Mouse (Mus musculus): Measurements from ENCODE around the gene Adam11. TPM values are rescaled to one million over a fixed set of nuclear protein-coding genes. Genes with fewer than 3 reads are reported as not detected.

Gene Adam11
- total RNA-seq, 2 experiments from 2014 or later: 166 to 185 TPM

DNA sequence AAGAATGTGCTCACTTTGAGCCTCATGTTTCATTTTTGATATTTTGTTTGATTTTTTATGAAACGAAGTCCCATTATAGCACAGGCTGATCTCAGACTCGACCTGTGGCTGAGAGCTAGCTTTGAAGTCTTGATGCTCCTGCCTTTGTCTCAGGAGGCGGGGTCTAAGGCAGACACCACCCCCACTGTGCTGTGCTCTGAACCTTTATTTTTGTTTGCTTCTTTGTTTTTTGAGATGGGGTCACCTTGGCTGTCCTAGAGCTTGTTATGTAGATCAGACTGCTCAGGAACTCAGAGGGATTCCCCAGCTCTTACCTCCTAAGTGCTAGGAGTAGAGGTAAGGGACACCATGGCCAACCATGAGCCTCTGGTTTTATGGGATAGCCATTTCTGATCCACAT lies 59.2 kb downstream of the Adam11 start:
- DNase-seq (ENCODE audit: low spot score in 2 of 2): no peak

DNA sequence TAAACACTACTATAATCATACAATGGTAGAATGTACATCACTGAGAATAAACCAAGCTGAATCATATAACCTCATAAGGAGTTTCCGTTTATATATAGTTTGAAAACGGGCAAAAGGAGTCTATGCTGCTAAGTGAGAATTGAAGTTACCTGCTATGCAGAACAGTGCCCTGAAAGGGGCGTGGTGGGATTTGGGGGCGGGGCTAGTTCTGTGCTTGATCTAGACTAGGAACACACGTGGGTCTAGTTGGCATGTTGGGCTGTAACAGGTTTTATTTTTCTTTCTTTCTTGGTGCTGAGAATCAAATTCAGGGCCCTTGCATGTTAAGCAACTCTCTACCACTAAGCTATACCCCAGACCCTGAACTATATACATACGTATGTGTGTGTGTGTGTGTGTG lies 60.0 kb downstream of the Adam11 start:
- no peak for DNase-seq (ENCODE audit: low spot score in 2 of 2)

DNA sequence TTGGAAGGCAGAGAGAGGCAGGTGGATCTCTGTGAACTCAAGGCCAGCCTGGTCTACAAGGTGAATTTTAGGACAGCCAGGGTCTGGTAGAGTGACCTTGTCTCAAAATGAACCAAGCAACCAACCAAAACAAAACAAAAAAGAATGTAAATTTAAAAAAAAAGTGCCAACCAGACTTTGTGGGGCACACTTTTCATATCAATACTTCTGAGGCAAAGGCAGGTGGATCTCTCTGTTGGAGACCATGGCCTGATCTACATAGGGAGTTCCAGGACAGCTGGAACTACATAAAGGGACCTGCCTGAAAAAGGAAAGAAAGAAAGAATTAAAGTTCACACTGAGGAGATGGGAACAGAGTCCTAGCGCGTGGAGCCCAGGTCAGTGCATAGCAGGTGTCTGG lies 65.2 kb downstream of the Adam11 start:
- DNase-seq (ENCODE audit: low spot score in 2 of 2): no peak

DNA sequence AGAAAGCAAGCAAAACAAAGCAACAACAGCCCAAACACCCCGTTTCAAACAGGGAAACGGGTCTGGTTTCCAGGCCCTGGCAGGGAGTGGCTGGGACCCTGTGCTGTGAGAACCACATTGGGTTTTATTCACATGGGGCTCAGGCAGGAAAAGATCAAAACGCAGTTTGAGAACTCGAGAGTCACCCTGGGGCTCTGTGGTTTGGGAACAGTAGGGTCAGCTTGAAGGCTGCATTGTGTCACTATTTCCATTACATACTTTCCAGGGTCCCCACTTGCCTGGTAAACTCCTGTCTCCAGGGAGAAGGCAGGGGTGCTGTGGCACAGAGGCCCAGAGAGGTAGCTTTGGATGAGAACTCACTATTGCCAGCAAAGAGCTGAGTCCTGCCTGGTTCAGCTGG lies 65.9 kb downstream of the Adam11 start:
- DNase-seq (ENCODE audit: low spot score in 2 of 2): no peak

Other genes starting within 250 kb of the Adam11 start
- 10 to 100 TPM; 47.5 to 48.8 TPM for gene Gpatch8, start 205.0 kb upstream of the Adam11 start, total RNA-seq (2021)
- 1 to 10 TPM; 2.5 to 3.8 TPM for gene Gm11627, start 182.0 kb upstream of the Adam11 start, total RNA-seq (2021)
- gene Fzd2, start 157.0 kb upstream of the Adam11 start, total RNA-seq (2021): 1 to 10 TPM; 7.3 to 7.5 TPM
- not detected for gene Meioc, start 97.7 kb upstream of the Adam11 start, total RNA-seq (2021)
- 10 to 100 TPM; 30.4 to 31.9 TPM for gene Ccdc43, start 63.7 kb upstream of the Adam11 start, total RNA-seq (2021)
- gene Gjc1, start 58.3 kb downstream of the Adam11 start, total RNA-seq (2021): 1 to 10 TPM; 3.0 to 3.8 TPM
- gene Higd1b, start 74.4 kb downstream of the Adam11 start, total RNA-seq (2021): 1 to 10 TPM; 4.0 to 4.8 TPM
- 100 to 1,000 TPM; 123 to 126 TPM for gene Eftud2, start 119.5 kb downstream of the Adam11 start, total RNA-seq (2021)
- 1 to 10 TPM; 1.5 to 2.2 TPM for gene Ccdc103, start 119.8 kb downstream of the Adam11 start, total RNA-seq (2021)
- gene Fam187a, start 123.7 kb downstream of the Adam11 start, total RNA-seq (2021): under 1 TPM in 1 of 2 experiments, not detected in 1; 0.27 TPM
- 100 to 1,000 TPM; 441 to 481 TPM for gene Gfap, start 139.5 kb downstream of the Adam11 start, total RNA-seq (2021)
- gene Kif18b, start 163.7 kb downstream of the Adam11 start, total RNA-seq (2021): not detected
- gene C1ql1, start 185.2 kb downstream of the Adam11 start, total RNA-seq (2021): 10 to 100 TPM; 17.3 to 20.4 TPM

All from layer of hippocampus, adult 18-20 months (tissue).